Mouse (Mus musculus) liver, adult 2 months (tissue): ENCODE data around the gene Ptgs1. TPM values are rescaled to one million over a fixed set of nuclear protein-coding genes. Genes with fewer than 3 reads are reported as not detected.

ENCODE experiments used
- DNase-seq: peaks from one replicate; pipeline ENCODE4 v3.0.0-alpha.2; 2011; ENCODE audit warnings: low read depth, low spot score; ENCODE audit errors: extremely low read depth
- H3K27ac ChIP-seq: fragments of 200-500 bp; replicated peaks from 2 replicates; pipeline ENCODE4 v1.5.1; 2012; ENCODE audit warnings: low read depth, mild to moderate bottlenecking, control low read depth, inconsistent platforms, low read length; ENCODE audit not compliant: insufficient read depth
- H3K27me3 ChIP-seq: fragments of 200-500 bp; 2 replicates; pipeline ENCODE4 v1.6.1; 2012; ENCODE audit warnings: mild to moderate bottlenecking, moderate library complexity, low read length, inconsistent platforms; ENCODE audit not compliant: control insufficient read depth, insufficient read depth
- H3K36me3 ChIP-seq: fragments of 200-500 bp; 2 replicates; pipeline ENCODE4 v1.6.1; 2012; ENCODE audit warnings: low read length, inconsistent platforms; ENCODE audit not compliant: control insufficient read depth, insufficient read depth
- H3K4me1 ChIP-seq: fragments of 200-500 bp; 2 replicates; pipeline ENCODE4 v1.6.1; 2011; ENCODE audit warnings: low read length; ENCODE audit not compliant: control insufficient read depth, insufficient read depth
- H3K4me3 ChIP-seq: fragments of 200-500 bp; 2 replicates; pipeline ENCODE4 v1.5.1; 2011; ENCODE audit warnings: low read depth, mild to moderate bottlenecking, control low read depth, low read length, moderate library complexity; ENCODE audit not compliant: insufficient read depth
- H3K79me2 ChIP-seq: fragments of 200-500 bp; 2 replicates; pipeline ENCODE4 v1.6.1; 2012; ENCODE audit warnings: inconsistent platforms, mild to moderate bottlenecking, low read length, moderate library complexity; ENCODE audit not compliant: control insufficient read depth, insufficient read depth
- H3K9ac ChIP-seq: fragments of 200-500 bp; 2 replicates; pipeline ENCODE4 v1.6.1; 2012; ENCODE audit warnings: low read depth, mild to moderate bottlenecking, control low read depth, inconsistent platforms, low read length
- CTCF ChIP-seq: fragments of 200-500 bp; IDR thresholded peaks from 2 replicates; pipeline ENCODE4 v1.5.1; 2011; ENCODE audit warnings: low read depth, low read length, control low read depth
- POLR2A ChIP-seq: fragments of 200-500 bp; IDR thresholded peaks from 2 replicates; pipeline ENCODE4 v1.6.1; 2011; ENCODE audit warnings: low read length, control low read depth; ENCODE audit not compliant: insufficient read depth; ENCODE audit errors: extremely low read depth
- WGBS: fragments of 180-500 bp; shearing (Covaris S2); methylation state at CpG from one replicate; pipeline ENCODE4 v1.1.7; 2018; 5-methylcytosine and 5-hydroxymethylcytosine counted together
- polyA plus RNA-seq: library from polyadenylated mRNA; depleted of rRNA; stranded (reverse); fragments of >200 nt; gene quantifications from 2 replicates; pipeline ENCODE4 v1.2.3, GENCODE M21; 2012
- total RNA-seq: library from RNA; depleted of rRNA; stranded (reverse); fragments of >200 nt; gene quantifications from 2 replicates; pipeline ENCODE4 v1.2.3, GENCODE M21; 2014

Gene Ptgs1
- total and polyA plus RNA-seq, 2 experiments, result 10.9 to 14.4 TPM

GRCm38 (mm10) chr2:36269458-36269857, 39.2 kb downstream of the Ptgs1 start:
- Histone ChIP-seq H3K4me1 (no peaks in the 10 kb centered on the region), H3K36me3 (no peaks in the 10 kb centered on the region), H3K9ac (no peak overlapping the region), H3K27ac (no peak overlapping the region), H3K4me3 (no peak overlapping the region), H3K79me2 (no peaks in the 10 kb centered on the region), H3K27me3 (no peaks in the 10 kb centered on the region)
- TF ChIP-seq POLR2A (no peak), CTCF (no peak)
- no peak for DNase-seq
- WGBS, result 71% methylated on average over 3 of the region's 3 CpGs

DNA sequence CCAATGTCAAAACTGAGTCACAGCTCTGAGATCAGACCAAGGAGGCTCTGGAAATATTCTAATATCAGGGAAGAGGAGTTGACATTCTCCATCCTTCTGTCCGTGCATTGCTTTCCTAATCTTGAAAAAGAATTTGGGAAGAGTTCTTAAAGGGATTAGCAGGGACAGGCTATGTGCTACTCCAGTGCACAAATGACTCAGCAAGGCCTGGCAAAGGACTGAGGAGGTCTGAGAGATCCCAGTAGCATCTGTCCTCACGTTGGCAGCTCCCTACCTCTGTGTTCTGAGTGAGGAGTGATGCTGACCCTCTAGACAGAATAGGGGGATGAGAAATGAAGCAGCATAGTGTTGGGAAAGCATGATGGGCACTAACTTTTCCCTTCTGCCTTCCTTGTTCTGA, 40.0 kb downstream of the Ptgs1 start:
- H3K4me1 ChIP-seq, result no peaks in the 10 kb centered on the region
- no peaks in the 10 kb centered on the region for H3K36me3 ChIP-seq
- no peak for TF ChIP-seq POLR2A
- no peak for TF ChIP-seq CTCF
- H3K4me3 ChIP-seq, result no peak overlapping the region
- no peak overlapping the region for H3K9ac ChIP-seq
- H3K27ac ChIP-seq, result no peak overlapping the region
- no peak for DNase-seq
- no peaks in the 10 kb centered on the region for H3K27me3 ChIP-seq
- no peaks in the 10 kb centered on the region for H3K79me2 ChIP-seq
- 63% methylated on average over 2 of the region's 2 CpGs for WGBS

- H3K36me3 ChIP-seq, result no peaks in the 10 kb centered on the region
- WGBS, result 79% methylated on average over 4 of the region's 4 CpGs
- H3K4me1 ChIP-seq, result no peaks in the 10 kb centered on the region
- H3K79me2 ChIP-seq, result no peaks in the 10 kb centered on the region
- no peak for DNase-seq
- H3K27ac ChIP-seq, result no peak overlapping the region
- no peaks in the 10 kb centered on the region for H3K27me3 ChIP-seq
- H3K9ac ChIP-seq, result no peak overlapping the region
- TF ChIP-seq POLR2A, result no peak
- TF ChIP-seq CTCF, result no peak
- no peak overlapping the region for H3K4me3 ChIP-seq
Observed at GRCm38 (mm10) chr2:36271085-36271484, 40.9 kb downstream of the Ptgs1 start.

GRCm38 (mm10) chr2:36272288-36272950, 42.2 kb downstream of the Ptgs1 start:
- WGBS, result 73% methylated on average over 6 of the region's 6 CpGs
- no peak overlapping the region for H3K4me3 ChIP-seq
- no peak for TF ChIP-seq CTCF
- no peak for TF ChIP-seq POLR2A
- no peaks in the 10 kb centered on the region for H3K27me3 ChIP-seq
- no peaks in the 10 kb centered on the region for H3K36me3 ChIP-seq
- no peak overlapping the region for H3K27ac ChIP-seq
- DNase-seq, result no peak
- no peaks in the 10 kb centered on the region for H3K4me1 ChIP-seq
- no peaks in the 10 kb centered on the region for H3K79me2 ChIP-seq
- H3K9ac ChIP-seq, result no peak overlapping the region

- Histone ChIP-seq H3K27ac (no peak overlapping the region), H3K4me1 (no peaks in the 10 kb centered on the region), H3K9ac (no peak overlapping the region), H3K79me2 (no peaks in the 10 kb centered on the region), H3K27me3 (no peaks in the 10 kb centered on the region), H3K36me3 (no peaks in the 10 kb centered on the region), H3K4me3 (no peak overlapping the region)
- peak; percentile 67 for DNase-seq
- TF ChIP-seq CTCF, result peak; percentile 52
- TF ChIP-seq POLR2A, result no peak
- WGBS, result 25% methylated on average over 4 of the region's 4 CpGs
Observed at GRCm38 (mm10) chr2:36276454-36276853, 46.2 kb downstream of the Ptgs1 start.

GRCm38 (mm10) chr2:36278760-36279159, 48.5 kb downstream of the Ptgs1 start:
- Histone ChIP-seq H3K9ac (no peak overlapping the region), H3K4me3 (no peak overlapping the region), H3K27me3 (no peaks in the 10 kb centered on the region), H3K27ac (no peak overlapping the region), H3K4me1 (no peaks in the 10 kb centered on the region), H3K36me3 (no peaks in the 10 kb centered on the region), H3K79me2 (no peaks in the 10 kb centered on the region)
- peak; percentile 29 for DNase-seq
- TF ChIP-seq CTCF (no peak), POLR2A (no peak)
- WGBS, result 20% methylated on average over 3 of the region's 3 CpGs
